Mouse (Mus musculus) lung, postnatal 36 days (tissue): ENCODE measurements around the gene BC025920.

Experiments
- DNase-seq: peaks from one replicate; pipeline ENCODE4 v3.0.0; 2022; ENCODE audit warnings: mixed read lengths

Gene BC025920

DNA sequence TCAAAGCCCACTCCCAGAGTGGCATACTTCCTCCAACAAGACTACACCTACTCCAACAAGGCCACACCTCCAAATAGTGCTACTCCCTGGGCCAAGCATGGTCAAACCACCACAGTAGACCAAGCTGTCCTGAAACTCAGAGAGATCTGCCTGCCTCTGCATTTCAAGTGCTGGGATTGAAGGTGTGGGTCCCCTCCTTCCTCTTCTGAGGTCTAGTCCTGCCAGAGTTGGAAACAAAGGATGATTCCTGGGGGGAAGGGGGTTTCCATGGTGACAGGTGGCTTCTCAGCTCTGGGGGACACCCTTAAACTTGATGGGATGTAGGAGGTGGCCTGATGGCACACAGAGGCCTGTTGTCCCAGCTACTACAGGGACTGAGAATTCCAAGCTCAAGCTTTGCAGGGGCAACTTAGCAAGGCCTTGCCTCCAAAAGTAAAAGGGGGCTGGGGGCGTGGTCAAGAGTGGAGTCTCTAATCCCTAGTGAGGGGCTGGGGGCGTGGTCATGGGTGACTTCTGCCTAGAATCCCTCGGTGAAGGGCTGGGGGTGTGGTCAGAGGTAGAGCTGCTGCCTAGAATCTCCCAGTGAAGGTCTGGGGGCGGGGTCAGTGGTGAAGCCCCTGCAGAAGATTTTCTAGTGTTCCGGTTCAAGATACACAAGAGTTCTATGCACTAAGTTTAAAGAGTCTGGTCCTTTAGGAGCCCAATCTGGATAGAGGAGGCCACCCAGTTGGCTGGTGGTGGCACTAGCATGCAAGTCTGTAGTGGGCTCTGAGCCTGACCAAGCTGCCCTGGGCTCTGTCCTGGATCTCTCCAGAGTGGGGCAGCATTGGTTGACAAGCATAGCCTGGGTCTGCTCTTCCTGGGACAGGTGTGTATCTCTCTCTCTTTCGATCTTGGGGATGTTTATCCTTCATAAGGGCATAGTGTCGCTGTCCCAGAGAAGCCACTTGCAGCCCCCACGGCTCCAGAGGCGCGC is 31.7 kb upstream of the BC025920 start, which contains the start of gene Tle2:
Gene Tle2 (plus strand): TSS at position 481 of the 976 bp plus-strand sequence.
- no peak for DNase-seq

GRCm38 (mm10) chr10:81575208-81575631 is 30.9 kb upstream of the BC025920 start:
- no peak for DNase-seq

- no peak for DNase-seq
Measured at GRCm38 (mm10) chr10:81575695-81576094, 30.4 kb upstream of the BC025920 start.

- no peak for DNase-seq
Measured at GRCm38 (mm10) chr10:81579967-81580366, 26.1 kb upstream of the BC025920 start.

DNA sequence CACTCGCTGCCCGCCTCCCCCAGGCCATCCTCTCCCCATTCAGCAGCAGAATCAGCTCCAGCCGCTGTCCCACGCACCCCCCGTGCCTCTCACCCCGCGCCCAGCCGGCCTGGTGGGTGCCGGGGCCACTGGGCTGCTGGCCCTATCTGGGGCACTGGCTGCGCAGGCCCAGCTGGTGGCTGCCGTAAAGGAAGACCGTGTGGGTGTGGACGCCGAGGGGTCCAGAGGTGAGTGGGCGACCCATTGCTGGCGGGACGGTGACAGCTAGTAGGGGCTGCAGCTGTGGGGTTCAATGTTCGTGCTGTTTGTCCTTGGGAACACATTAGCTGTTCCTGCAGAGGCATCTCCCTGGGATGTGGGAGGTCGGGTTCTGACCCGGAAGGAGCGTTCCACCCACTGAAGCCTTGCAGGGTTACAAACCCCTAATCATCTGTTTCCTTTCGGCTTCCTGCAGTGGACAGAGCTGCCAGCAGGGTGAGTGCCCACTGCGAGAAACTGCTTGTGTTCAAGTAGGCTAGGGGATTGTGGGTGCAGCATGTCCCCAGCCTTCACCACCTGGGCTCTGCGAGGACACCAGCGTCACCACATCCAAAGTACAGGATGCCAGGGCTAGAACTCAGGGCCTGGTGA is 25.5 kb upstream of the BC025920 start:
- DNase-seq, result no peak

DNA sequence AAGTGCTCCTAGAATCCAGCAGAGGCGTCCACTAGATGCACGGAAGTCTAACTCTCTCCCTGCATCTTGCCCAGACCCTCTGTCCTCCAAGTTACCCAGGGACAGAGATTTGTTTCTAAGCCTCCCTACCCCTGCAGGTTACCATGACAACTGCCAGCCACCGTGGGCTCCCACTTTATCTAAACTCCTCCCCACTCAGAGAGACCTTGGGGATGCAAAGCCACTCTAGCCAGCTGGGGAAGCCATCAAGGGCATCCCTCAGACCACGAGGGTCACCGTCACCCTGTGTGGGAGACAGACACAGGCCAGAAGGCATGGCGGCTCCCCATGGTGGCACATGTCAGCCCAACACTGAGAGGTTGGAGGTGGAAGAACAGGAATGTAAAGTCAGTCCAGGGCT is 22.7 kb upstream of the BC025920 start:
- DNase-seq, result no peak

DNA sequence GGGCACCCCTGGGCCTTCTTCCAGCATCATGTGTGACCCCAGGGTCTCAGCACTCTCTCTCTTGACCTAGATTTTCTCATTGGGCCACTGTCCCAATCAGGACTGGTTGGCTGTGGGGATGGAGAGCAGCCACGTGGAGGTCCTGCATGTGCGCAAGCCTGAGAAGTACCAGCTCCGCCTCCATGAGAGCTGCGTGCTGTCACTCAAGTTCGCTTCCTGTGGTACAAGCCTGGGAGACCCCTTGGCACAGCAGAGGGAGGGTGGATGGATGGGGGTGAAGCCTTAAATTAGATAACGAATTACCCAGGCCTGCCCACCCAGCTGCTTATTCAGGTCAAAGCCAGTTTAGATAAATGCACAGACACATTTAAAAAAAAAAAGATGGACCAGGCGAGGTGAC is 17.3 kb upstream of the BC025920 start:
- no peak for DNase-seq

- no peak for DNase-seq
Measured at GRCm38 (mm10) chr10:81591846-81592245, 14.2 kb upstream of the BC025920 start.

DNA sequence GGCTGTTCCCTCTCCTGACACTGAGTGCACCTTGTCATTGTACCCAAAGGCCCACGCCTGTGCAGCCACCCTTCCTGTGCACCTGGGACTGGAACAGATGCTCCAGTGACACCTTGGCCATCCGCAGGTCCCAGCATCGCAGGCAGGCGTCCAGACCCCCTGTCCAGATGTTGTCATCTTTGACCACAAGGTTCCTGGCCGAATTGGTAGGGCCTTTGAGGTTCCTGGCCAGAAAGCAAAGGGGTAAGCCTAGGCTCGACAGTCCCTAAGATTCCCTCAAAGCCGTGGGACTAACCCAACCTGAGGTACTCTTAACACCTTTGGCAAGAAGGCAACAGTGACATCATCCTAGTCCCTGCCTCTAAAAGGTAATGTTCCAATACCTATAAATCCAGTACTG is 13.4 kb upstream of the BC025920 start:
- DNase-seq, result no peak

DNA sequence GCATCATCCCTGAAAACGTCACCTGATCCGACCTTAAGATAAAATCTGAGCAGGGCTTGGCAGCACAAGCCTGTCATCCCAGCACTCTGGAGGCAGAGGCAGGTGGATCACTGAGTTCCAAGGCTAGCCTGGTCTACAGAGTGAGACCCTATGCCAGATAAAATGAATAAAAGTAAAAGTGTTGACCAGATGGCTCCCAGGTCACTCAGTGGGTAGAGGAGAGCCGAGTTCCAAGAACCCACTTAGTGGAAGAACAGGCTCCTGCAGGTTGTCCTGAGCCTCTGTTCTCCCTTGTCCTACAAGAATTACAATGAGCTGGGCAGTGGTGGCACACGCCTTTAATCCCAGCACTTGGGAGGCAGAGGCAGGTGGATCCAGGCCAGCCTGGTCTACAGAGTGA is 12.8 kb upstream of the BC025920 start:
- no peak for DNase-seq

DNA sequence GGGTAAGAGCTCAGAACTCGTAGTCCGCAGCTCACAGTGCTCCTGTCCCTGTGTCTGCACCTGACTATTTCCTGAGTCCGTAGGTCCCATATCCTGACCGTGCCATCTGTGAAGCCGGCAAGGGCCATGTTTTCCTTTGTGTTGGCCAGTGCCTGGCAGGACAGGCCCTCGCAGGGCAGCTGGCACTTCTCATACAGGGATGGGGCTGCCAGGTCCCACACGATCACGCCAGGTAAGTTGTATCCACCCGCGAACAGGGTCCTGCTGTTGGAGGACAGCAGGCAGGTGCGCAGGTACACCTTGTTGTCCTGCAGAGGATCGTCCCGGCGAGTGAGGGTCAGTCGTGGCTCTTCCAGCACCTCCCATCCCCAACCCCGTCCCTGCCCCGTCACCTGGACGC is 12.1 kb upstream of the BC025920 start:
- no peak for DNase-seq

GRCm38 (mm10) chr10:81595599-81595998 is 10.5 kb upstream of the BC025920 start:
- DNase-seq, result no peak

- DNase-seq, result peak; percentile 44
Measured at GRCm38 (mm10) chr10:81596611-81597010, 9.5 kb upstream of the BC025920 start.

DNA sequence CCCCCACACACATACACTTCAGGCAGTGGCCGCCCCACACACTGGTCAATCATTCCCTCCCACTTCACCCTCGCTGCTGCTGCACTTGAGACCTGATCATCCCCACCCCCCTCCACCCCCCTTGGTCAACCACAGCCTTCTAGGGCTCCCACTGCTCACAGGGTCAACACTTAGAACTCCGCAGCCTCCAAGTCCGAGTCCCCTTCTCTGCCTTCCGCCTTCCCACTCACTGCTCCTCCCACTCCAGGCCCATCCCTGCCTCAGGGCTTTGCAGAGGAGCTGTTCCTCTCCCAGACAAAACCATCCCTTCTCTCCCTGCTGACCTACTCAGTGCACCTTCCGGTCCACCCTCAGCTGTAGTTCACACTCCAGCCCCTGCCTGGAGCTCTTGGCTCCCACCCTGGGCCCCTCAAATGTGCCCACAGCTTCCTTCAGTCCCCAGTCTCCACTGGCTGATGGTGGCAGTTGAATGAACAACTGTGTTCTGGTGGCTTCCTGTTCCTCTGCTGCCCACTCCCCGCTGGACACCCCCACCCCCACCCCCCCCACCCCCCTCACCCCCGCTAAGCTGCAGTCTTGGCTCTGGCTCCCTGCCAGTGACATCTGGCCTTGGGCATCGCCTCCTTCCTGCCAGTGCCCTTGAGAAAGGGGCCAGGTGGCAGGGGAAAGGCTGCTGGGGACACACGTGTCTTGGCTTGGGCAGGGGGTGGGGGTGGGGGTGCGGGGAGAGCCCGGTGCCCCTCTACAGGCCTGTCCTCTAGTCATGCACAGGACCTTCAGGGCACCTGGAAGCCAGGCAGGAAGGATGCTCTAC is 8.7 kb upstream of the BC025920 start:
- peak; percentile 67 for DNase-seq

- no peak for DNase-seq
Measured at GRCm38 (mm10) chr10:81598342-81598741, 7.7 kb upstream of the BC025920 start.

- no peak for DNase-seq
Measured at GRCm38 (mm10) chr10:81598871-81599270, 7.2 kb upstream of the BC025920 start.

DNA sequence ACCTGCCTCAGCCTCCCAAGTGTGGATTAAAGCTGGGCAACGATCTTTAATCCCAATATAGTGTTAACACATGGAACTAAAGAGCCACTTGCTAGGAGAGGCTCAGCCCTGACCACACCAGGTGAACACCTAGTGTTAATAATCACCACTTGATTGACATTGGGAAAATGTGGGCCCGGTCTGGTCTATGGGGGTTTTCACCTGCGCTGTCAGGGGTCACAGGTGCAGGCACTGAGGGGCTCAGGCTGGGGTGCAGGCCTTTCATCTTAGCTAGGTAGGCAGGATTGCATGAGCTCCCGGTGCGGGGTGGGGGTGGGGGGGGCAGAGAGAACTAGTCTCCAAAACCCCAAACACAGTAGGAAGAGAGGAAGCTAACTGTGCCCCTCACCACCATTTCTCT is 6.4 kb upstream of the BC025920 start:
- DNase-seq, result no peak

- no peak for DNase-seq
Measured at GRCm38 (mm10) chr10:81600096-81600495, 6.0 kb upstream of the BC025920 start.

- peak; percentile 98 for DNase-seq
Measured at GRCm38 (mm10) chr10:81600738-81601203, 5.3 kb upstream of the BC025920 start, which contains the start of gene Tle6. Tle6 (minus strand) TSS chr10:81601073.

DNA sequence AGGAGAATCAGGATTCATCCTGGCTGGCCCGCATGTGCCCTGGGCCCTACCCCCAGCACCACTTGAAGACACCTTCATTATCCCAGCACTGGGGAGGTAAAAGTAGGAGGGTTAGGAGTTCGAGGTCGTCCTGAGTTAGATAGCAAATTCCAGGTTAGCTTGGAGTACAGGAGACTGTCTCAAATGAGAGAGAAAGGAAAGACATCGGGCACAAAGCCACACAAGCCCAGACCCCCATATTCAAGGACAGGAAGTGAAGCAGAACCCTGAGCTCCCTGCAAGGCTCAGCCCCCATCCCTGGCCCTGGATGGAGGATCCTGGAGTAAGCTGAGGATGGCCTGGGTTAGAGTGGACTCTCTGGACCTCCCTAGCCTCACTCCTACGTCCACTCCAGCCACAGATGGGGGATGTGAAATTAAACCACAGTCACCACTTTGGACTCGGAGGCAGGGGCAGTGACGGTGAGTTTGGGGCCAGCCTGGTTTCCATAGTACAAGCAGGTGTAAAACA is 4.6 kb upstream of the BC025920 start:
- DNase-seq, result no peak

DNA sequence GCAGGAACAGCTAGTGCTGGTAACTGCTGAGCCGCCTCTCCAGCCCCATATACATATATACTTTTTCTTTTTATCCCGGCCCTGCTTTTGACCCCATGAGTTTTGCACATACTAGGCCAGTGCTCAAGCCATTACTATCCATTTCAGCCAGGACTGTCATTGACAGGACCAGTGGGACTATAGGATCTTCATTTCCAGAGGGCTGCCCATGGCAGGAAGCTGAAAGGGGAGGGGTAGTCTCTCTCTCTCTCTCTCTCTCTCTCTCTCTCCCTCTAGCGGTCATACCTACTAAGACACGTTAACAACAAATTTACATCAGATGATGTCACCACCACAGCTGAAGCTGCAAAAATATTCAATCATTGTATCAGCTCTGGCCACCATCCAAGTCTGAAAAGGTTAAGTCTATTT is 3.3 kb upstream of the BC025920 start:
- DNase-seq, result peak; percentile 63
